Mouse (Mus musculus) cerebellum, adult 2 months (tissue): ENCODE measurements around the gene Ninj2.

Experiments used
- CTCF ChIP-seq: fragments of 200-500 bp; IDR thresholded peaks from 2 replicates; pipeline ENCODE4 v1.5.1; 2011; ENCODE audit warnings: low read depth, mild to moderate bottlenecking, control low read depth, low read length, moderate library complexity, borderline replicate concordance; ENCODE audit not compliant: insufficient read depth
- POLR2A ChIP-seq: fragments of 200-500 bp; IDR thresholded peaks from 2 replicates; pipeline ENCODE4 v1.6.1; 2011; ENCODE audit warnings: low read length, control low read depth, borderline replicate concordance; ENCODE audit not compliant: insufficient read depth

DNA sequence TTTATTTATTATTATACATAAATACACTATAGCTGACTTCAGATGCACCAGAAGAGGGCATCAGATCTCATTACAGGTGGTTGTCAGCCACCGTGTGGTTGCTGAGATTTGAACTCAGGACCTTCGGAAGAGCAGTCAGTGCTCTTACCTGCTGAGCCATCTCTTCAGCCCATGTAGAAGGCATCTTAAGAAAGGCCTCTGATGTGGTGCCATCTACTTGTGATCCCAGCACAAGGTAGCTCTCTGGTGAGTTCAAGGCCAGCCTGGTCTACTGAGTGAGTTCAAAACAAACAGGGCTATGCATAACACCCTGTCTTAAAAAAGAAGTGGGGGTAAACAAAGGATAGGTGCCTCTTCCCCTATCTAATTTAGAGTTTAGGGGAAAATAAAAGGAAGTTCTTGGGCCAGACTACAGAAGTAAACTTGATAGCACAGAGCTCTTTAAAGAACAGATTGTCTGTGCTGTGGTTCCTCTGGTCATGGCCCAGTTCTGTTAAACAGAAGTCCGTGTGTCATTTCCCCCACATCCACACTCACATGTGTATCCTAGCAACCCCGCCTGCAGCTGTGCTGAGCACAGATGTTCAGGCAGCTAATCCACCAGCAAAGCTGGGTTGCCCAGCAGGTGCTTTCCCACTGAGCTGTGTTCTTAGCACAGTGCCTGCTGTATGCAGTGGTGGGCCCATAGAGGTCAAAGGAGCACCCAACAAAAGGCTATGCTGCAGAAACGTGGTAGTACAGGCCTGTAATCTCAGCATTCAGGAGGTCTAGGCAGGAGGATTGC, 61.6 kb downstream of the Ninj2 start:
- TF ChIP-seq CTCF (no peak), POLR2A (no peak)
